Mouse (Mus musculus) megakaryocyte, embryonic 14.5 days (primary cell): ENCODE data around the gene Vps52.
"Not testable (repeated sequence)": the region's sequence is repeated elsewhere in the genome, so short reads cannot be mapped to it uniquely, and the experiment has no call there.

ENCODE experiments used
- FLI1 ChIP-seq: IDR thresholded peaks from 2 replicates; pipeline ENCODE4 v1.6.1; 2012; ENCODE audit warnings: low read length, inconsistent platforms, mixed read lengths
- GATA1 ChIP-seq: IDR thresholded peaks from 3 replicates; pipeline ENCODE4 v1.6.1; 2012; ENCODE audit warnings: mixed read lengths, low read length, inconsistent platforms, borderline replicate concordance

- TF ChIP-seq GATA1, FLI1: not testable (repeated sequence)
Observed at GRCm38 (mm10) chr17:33952015-33952414, 3.6 kb upstream of the Vps52 start.
